Mouse (Mus musculus) heart, embryonic 10.5 days (tissue): Measurements from ENCODE around the gene Crat. TPM values are rescaled to one million over a fixed set of nuclear protein-coding genes. Genes with fewer than 3 reads are reported as not detected.

Source experiments
- DNase-seq: peaks from one replicate; pipeline ENCODE4 v3.0.0-alpha.2; 2017; ENCODE audit warnings: low spot score
- H3K27ac ChIP-seq: fragments of 300-500 bp; sonication (generic); 2 replicates; pipeline ENCODE4 v1.5.1; 2016; ENCODE audit warnings: mild to moderate bottlenecking
- H3K27me3 ChIP-seq: fragments of 300-500 bp; sonication (generic); 2 replicates; pipeline ENCODE4 v1.6.1; 2016; ENCODE audit warnings: mild to moderate bottlenecking; ENCODE audit not compliant: poor library complexity, insufficient read depth, severe bottlenecking
- H3K36me3 ChIP-seq: fragments of 300-500 bp; sonication (generic); 2 replicates; pipeline ENCODE4 v1.6.1; 2016; ENCODE audit warnings: mild to moderate bottlenecking, moderate library complexity
- H3K4me1 ChIP-seq: fragments of 300-500 bp; sonication (generic); 2 replicates; pipeline ENCODE4 v1.6.1; 2016; ENCODE audit warnings: mild to moderate bottlenecking
- H3K4me3 ChIP-seq: fragments of 300-500 bp; sonication (generic); 2 replicates; pipeline ENCODE4 v1.5.1; 2016; ENCODE audit warnings: mild to moderate bottlenecking, moderate library complexity
- H3K9me3 ChIP-seq: fragments of 300-500 bp; sonication (generic); 2 replicates; pipeline ENCODE4 v1.6.1; 2016; ENCODE audit warnings: mild to moderate bottlenecking, moderate library complexity
- WGBS: fragments of 180-500 bp; shearing (Covaris S2); methylation state at CpG from one replicate; pipeline ENCODE4 v1.1.7; 2016; 5-methylcytosine and 5-hydroxymethylcytosine counted together
- polyA plus RNA-seq: library from polyadenylated mRNA; unstranded; fragments of >200 nt; fragmentation: Nextera tagmentation; extraction: Ambion mirVana; gene quantifications from 2 replicates; pipeline ENCODE4 v1.2.1, GENCODE M21; 2016

Gene Crat
- polyA plus RNA-seq, 1 experiment from 2014 or later: 36.1 TPM

DNA sequence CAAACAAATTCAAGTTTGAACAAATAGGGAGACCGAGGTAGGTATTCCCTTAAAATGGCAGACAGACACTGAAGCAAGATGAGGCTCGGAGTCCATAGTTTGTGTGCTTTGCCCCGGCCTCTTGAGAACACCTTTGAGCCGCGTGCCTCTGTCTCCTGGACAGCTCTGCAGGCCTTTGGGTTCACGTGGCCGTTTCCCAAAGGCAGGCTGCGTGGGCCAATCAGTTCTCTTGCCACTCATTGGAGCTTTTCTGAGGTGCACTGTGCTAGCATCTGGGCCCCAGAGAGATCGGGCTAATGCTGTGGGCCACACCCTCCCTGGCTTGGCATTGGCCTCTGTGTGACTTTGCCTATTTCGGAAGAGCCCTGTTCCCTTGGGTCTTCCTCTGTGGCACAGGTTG lies 39.7 kb downstream of the Crat start:
- Histone ChIP-seq H3K27me3 (no peaks in the 10 kb centered on the region), H3K4me3 (no peak overlapping the region), H3K4me1 (peaks cover 10% of the 10 kb centered on the region; the same call in 1 of the 2 replicates), H3K27ac (no peak overlapping the region), H3K36me3 (peaks cover 99% of the 10 kb centered on the region), H3K9me3 (no peaks in the 10 kb centered on the region)
- WGBS: 94% methylated on average over 10 of the region's 10 CpGs
- DNase-seq: no peak

DNA sequence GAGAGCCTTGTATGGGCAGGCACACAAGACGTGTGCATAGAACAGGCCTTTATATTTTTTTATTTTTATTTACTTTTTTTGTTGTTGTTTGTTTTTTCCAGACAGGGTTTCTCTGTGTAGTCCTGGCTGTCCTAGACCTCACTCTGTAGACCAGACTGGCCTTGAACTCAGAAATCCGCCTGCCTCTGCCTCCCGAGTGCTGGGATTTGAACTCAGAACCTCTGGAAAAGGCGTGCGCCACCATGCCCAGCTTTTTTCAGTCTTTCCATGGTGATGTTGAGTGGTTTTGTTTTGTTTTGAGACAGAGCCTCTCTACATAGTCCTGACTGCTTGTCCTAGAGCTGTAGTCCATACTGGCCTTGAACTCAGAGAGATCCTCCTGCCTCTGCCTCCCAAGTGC lies 42.9 kb downstream of the Crat start:
- no peak overlapping the region for H3K27ac ChIP-seq
- H3K36me3 ChIP-seq: peaks cover 99% of the 10 kb centered on the region
- no peak for DNase-seq
- H3K9me3 ChIP-seq: no peaks in the 10 kb centered on the region
- no peak overlapping the region for H3K4me3 ChIP-seq
- H3K27me3 ChIP-seq: no peaks in the 10 kb centered on the region
- 95% methylated on average over 5 of the region's 5 CpGs for WGBS
- 0 out of 2 replicates have a peak, but pooled peaks cover 2% of the 10 kb centered on the region for H3K4me1 ChIP-seq

DNA sequence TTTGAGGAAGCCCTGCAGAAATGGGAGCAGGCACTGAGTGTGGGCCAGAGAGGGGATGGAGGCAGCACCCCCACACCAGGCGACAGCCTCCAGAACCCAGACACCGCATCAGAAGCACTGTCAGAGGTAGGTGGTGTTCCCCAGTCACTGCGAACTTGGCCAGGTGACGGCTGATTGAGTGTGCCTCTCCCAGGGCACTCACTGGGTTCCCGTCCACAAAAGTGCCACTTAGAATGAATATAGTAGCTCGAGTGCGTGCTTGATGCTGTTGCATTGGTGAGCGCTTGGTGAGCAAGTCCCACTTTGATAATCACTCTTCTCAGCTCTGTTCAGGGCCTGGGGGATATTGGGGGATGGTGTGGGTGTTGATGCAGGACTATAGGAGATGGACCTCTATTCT lies 44.1 kb downstream of the Crat start:
- Histone ChIP-seq H3K27me3 (no peaks in the 10 kb centered on the region), H3K9me3 (no peaks in the 10 kb centered on the region), H3K36me3 (peaks cover 98% of the 10 kb centered on the region), H3K4me3 (no peak overlapping the region), H3K4me1 (0 out of 2 replicates have a peak, but pooled peaks cover 3% of the 10 kb centered on the region), H3K27ac (no peak overlapping the region)
- DNase-seq: no peak
- WGBS: 94% methylated on average over 8 of the region's 8 CpGs

DNA sequence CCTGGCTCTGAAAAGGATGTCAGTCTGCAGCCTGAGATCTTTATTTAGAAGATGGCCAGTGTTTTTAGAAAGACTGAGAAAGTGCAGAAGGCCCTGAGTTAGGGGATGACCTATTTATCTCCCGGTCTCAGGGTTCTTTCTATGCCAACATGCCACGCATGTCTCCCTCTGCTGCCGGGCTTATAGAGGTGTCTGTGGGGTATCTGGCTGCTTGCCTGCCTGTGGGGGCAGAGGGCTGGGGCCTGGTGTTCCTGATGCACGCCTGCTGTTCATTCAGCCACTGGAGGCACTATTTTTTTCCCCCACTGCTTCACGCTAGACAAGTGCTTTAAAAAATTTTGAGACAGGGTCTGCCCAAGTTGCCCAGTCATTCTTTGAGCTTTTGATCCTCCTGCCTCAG lies 49.4 kb downstream of the Crat start:
- Histone ChIP-seq H3K4me1 (peaks cover 21% of the 10 kb centered on the region), H3K4me3 (no peak overlapping the region), H3K36me3 (peaks cover 51% of the 10 kb centered on the region), H3K27ac (no peak overlapping the region; the same call in 1 of the 2 replicates), H3K27me3 (no peaks in the 10 kb centered on the region), H3K9me3 (no peaks in the 10 kb centered on the region)
- DNase-seq: no peak
- 66% methylated on average over 5 of the region's 5 CpGs for WGBS

DNA sequence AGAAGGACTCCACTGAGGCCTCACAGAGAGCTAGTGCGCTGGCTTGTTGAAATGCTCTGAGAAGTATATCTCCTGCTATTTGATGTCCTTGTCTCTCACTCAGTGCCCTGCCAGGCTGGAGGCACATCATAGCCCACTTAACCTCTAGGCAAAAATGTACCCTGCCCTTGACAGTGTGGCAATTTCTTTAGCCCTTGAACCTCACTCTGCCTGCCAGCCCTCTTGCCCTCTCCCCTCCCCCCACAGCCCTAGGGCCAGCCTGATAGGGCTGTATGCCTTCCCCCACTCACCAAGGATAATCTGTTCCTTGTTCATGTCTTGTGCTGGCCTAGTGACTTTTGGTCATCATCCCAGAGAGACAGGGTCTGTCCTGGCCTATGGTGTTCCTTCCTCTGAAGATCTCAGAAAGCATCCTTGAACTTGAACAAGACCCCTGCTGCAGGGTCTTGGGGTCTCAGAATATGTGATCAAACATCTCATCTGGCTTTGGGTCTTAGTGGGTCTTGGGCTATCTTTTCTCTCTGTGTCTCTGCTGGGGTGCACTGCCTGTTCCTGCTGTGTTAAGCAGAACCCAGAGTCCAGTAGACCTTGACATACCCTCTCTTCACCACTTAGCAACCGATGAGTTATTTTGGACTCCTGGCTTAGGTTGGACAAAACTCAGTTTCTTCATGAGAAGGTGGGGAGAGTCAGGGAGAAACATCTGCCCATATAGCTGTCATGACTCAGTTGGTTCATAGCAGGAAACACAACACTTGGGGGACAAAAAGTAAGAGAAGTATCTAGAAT lies 50.1 kb downstream of the Crat start:
- Histone ChIP-seq H3K9me3 (no peaks in the 10 kb centered on the region), H3K36me3 (peaks cover 43% of the 10 kb centered on the region), H3K27ac (peak overlapping the region; percentile 93), H3K4me3 (peak overlapping the region; percentile 89), H3K27me3 (no peaks in the 10 kb centered on the region), H3K4me1 (peaks cover 21% of the 10 kb centered on the region)
- 77% methylated on average over 2 of the region's 2 CpGs for WGBS
- no peak for DNase-seq

DNA sequence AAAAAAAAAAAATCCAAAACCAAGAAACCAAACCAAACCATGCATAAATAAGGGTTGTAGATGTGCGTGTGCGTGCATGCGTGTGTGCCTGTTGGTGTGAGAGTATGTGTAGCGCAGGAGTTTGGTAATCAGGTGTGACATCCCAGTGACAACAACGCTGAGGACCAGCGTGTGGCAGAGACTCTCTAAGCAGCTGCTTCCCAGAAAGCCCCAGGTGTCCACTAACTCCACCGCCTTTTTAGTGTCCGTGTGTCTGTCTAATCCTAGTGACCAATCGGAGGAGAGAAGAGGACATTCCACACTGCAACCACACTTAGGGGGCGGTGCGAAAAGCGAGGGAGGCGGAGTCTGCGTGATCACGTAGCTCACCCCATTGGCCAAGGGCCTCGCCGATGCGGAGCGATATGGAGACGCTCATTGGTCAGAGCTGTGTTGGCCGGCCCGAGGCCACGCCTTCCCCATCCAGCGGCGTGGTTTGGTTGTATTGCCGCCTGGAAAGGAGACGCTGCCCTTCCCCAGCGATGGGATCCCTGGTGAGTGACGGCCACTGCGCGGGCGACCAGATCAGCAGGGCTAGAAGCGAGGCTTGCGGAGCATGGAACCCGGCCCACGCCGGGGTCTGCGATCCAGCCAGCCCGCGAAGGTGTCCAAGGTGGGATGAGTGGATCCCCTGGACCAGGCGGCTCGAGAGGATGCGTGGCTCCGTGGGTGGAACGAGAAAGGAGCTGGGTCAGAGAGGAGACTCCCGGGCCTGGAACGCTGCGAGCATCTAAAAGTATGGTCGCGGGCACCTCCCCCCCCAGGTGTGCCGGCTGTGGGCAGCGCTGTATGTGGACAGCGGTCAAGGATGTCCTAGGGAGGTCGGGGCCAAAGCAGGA lies 51.6 kb downstream of the Crat start, which contains the start of gene Miga2:
Gene Miga2 (plus strand): TSS at position 461 of the 878 bp plus-strand sequence.
- Histone ChIP-seq H3K4me1 (peaks cover 21% of the 10 kb centered on the region), H3K27ac (peak within 1 kb of the TSS; percentile 93), H3K36me3 (peaks cover 29% of the 10 kb centered on the region), H3K9me3 (no peaks in the 10 kb centered on the region), H3K27me3 (no peaks in the 10 kb centered on the region), H3K4me3 (peak within 1 kb of the TSS; percentile 89)
- peak; percentile 100 for DNase-seq
- under 1% methylated on average over 54 of the region's 54 CpGs for WGBS

- H3K27me3 ChIP-seq: no peaks in the 10 kb centered on the region
- H3K9me3 ChIP-seq: no peaks in the 10 kb centered on the region
- H3K27ac ChIP-seq: no peak overlapping the region
- H3K4me3 ChIP-seq: no peak overlapping the region
- peaks cover 32% of the 10 kb centered on the region for H3K4me1 ChIP-seq
- peaks cover 17% of the 10 kb centered on the region for H3K36me3 ChIP-seq
- WGBS: 72% methylated on average over 5 of the region's 5 CpGs
- DNase-seq: no peak
Observed at GRCm38 (mm10) chr2:30362865-30363264, 52.7 kb downstream of the Crat start.

GRCm38 (mm10) chr2:30360626-30361025 lies 55.0 kb downstream of the Crat start:
- no peaks in the 10 kb centered on the region for H3K9me3 ChIP-seq
- H3K27ac ChIP-seq: no peak overlapping the region
- H3K36me3 ChIP-seq: no peaks in the 10 kb centered on the region
- peaks cover 45% of the 10 kb centered on the region for H3K4me1 ChIP-seq
- no peak overlapping the region for H3K4me3 ChIP-seq
- 81% methylated on average over 10 of the region's 10 CpGs for WGBS
- DNase-seq: no peak
- no peaks in the 10 kb centered on the region for H3K27me3 ChIP-seq

- H3K4me1 ChIP-seq: peaks cover 42% of the 10 kb centered on the region
- no peaks in the 10 kb centered on the region for H3K9me3 ChIP-seq
- peak; percentile 91 for DNase-seq
- 2% methylated on average over 72 of the region's 73 CpGs for WGBS
- H3K36me3 ChIP-seq: peaks cover 15% of the 10 kb centered on the region
- no peaks in the 10 kb centered on the region for H3K27me3 ChIP-seq
- peak within 1 kb of the TSS; percentile 91 for H3K27ac ChIP-seq
- H3K4me3 ChIP-seq: peak within 1 kb of the TSS; percentile 86
Observed at GRCm38 (mm10) chr2:30358533-30359531, 56.8 kb downstream of the Crat start, which contains the start of gene Sh3glb2. TSS of gene Sh3glb2 (minus strand) at chr2:30359337.

DNA sequence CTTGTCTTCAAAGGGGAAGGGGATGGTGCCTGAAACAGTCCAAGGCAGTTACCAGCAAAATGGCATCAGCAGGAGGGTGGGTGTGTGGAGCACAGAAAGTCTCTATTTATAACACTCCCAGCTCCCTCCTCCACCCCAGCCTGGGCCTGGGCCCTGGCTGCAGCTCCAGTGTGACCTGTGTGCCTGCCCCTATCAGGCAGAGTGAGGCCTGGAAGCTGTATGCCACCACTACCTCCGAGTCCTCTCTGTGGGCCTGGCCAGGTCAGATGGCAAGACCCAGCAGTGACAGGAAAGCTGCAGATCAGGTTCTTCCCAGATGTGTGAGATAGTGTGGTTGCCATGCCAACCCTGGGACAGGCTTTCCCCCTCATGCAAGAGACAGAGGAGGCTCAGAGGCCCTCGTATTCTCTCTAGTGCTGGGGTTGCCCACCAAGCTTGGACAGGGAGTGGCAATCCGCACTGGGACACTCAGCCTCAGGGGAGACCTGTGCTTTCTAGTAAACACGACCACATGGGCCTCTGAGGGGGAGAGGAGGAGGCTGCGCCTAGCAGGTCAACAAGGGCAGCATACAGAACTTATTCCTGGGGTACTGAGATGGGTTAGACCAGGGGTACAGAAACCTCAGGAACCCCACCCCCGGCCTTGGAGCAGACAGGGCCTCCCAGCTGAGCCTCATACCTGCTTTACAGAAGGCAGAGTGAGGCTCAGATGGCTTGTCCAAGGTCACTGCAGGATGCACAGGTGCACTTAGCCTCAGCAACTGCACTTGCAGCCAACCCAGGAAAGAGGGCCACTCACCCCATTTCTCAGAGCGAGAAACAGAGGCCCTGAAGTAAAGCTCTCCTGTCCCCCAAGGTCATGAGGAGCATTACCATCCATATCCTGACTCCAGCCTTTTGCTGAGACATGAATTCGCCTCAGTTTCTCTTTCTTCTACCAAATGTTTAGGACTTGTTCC lies 57.8 kb downstream of the Crat start:
- H3K27ac ChIP-seq: peak overlapping the region; percentile 91
- no peaks in the 10 kb centered on the region for H3K27me3 ChIP-seq
- H3K36me3 ChIP-seq: peaks cover 25% of the 10 kb centered on the region
- peaks cover 42% of the 10 kb centered on the region for H3K4me1 ChIP-seq
- no peaks in the 10 kb centered on the region for H3K9me3 ChIP-seq
- 43% methylated on average over 8 of the region's 8 CpGs for WGBS
- H3K4me3 ChIP-seq: peak overlapping the region; percentile 86
- DNase-seq: peak; percentile 81

DNA sequence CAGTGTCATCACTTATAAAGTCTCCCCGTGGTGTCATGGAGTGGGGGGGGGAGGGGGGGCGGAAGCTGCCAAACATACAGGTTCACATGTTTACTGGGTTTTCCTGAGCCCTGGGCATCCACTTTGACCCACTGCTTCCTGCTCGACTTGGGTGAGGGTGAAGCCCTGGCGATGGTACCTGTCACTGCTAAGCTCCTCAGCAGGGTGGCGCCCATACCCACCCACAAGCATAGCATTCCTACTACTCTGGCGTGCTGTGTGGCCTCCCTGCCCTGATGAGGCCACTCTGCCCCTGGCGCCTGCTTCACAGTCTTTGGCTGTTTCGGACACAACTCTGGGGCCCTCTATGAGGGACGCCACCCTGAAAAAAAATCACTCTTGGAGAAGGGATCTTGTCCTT lies 58.7 kb downstream of the Crat start:
- no peak for DNase-seq
- peaks cover 33% of the 10 kb centered on the region for H3K36me3 ChIP-seq
- H3K4me3 ChIP-seq: peak overlapping the region; percentile 86; the same call in 1 of the 2 replicates
- peak overlapping the region; percentile 91 for H3K27ac ChIP-seq
- H3K9me3 ChIP-seq: no peaks in the 10 kb centered on the region
- peaks cover 42% of the 10 kb centered on the region for H3K4me1 ChIP-seq
- H3K27me3 ChIP-seq: no peaks in the 10 kb centered on the region
- 65% methylated on average over 9 of the region's 9 CpGs for WGBS
